Mouse (Mus musculus) brown adipose tissue, adult 24 weeks (tissue): Measurements from ENCODE around the gene Kdm1a. TPM values are rescaled to one million over a fixed set of nuclear protein-coding genes. Genes with fewer than 3 reads are reported as not detected.

Source experiments
- H3K27ac ChIP-seq: fragments of 200-500 bp; replicated peaks from 2 replicates; pipeline ENCODE4 v1.5.1; 2012; ENCODE audit warnings: low read depth, mild to moderate bottlenecking, low read length
- H3K4me1 ChIP-seq: fragments of 200-500 bp; 2 replicates; pipeline ENCODE4 v1.6.1; 2012; ENCODE audit warnings: low read length, mixed read lengths; ENCODE audit not compliant: control insufficient read depth, insufficient read depth, insufficient read length
- H3K4me3 ChIP-seq: fragments of 200-500 bp; 2 replicates; pipeline ENCODE4 v1.5.1; 2012; ENCODE audit warnings: low read depth, mild to moderate bottlenecking, low read length, moderate library complexity; ENCODE audit not compliant: insufficient read depth
- polyA plus RNA-seq: library from polyadenylated mRNA; stranded (reverse); fragments of >200 nt; gene quantifications from 2 replicates; pipeline ENCODE4 v1.2.4, GENCODE M21; 2012; ENCODE audit not compliant: missing spikeins, insufficient read depth, insufficient read length

Kdm1a gene
- polyA plus RNA-seq, 1 experiment: 12.9 TPM

- peaks cover 17% of the 10 kb centered on the region for H3K4me1 ChIP-seq
- H3K27ac ChIP-seq: no peak overlapping the region
- H3K4me3 ChIP-seq: no peak overlapping the region
These were observed 15.2 kb downstream of the Kdm1a start for GRCm38 (mm10) chr4:136587221-136587827.

- Histone ChIP-seq H3K4me1 (peaks cover 12% of the 10 kb centered on the region), H3K4me3 (no peak overlapping the region)
These were observed 20.6 kb downstream of the Kdm1a start for GRCm38 (mm10) chr4:136581885-136582284.

GRCm38 (mm10) chr4:136569998-136570397, 32.5 kb downstream of the Kdm1a start:
- H3K4me3 ChIP-seq: no peak overlapping the region
- no peak overlapping the region for H3K27ac ChIP-seq
- no peaks in the 10 kb centered on the region for H3K4me1 ChIP-seq

More at GRCm38 (mm10) chr4:136581885-136582284, 20.6 kb downstream of the Kdm1a start:
- no peak overlapping the region for H3K27ac ChIP-seq

- no peak overlapping the region for H3K27ac ChIP-seq
- no peak overlapping the region for H3K4me3 ChIP-seq
- H3K4me1 ChIP-seq: no peaks in the 10 kb centered on the region
These were observed 33.9 kb downstream of the Kdm1a start for GRCm38 (mm10) chr4:136568629-136569028.

- Histone ChIP-seq H3K27ac (no peak overlapping the region), H3K4me1 (no peaks in the 10 kb centered on the region), H3K4me3 (no peak overlapping the region)
These were observed 39.8 kb downstream of the Kdm1a start for GRCm38 (mm10) chr4:136562755-136563154.

- H3K4me3 ChIP-seq: no peak overlapping the region
- no peak overlapping the region for H3K27ac ChIP-seq
- H3K4me1 ChIP-seq: no peaks in the 10 kb centered on the region
These were observed 42.1 kb downstream of the Kdm1a start for GRCm38 (mm10) chr4:136560270-136560991.

GRCm38 (mm10) chr4:136559690-136560089, 42.8 kb downstream of the Kdm1a start:
- H3K4me3 ChIP-seq: no peak overlapping the region
- H3K4me1 ChIP-seq: no peaks in the 10 kb centered on the region
- H3K27ac ChIP-seq: no peak overlapping the region

- Histone ChIP-seq H3K27ac (no peak overlapping the region), H3K4me1 (no peaks in the 10 kb centered on the region), H3K4me3 (no peak overlapping the region)
These were observed 44.9 kb downstream of the Kdm1a start for GRCm38 (mm10) chr4:136557638-136558037.

GRCm38 (mm10) chr4:136553108-136553507, 49.4 kb downstream of the Kdm1a start:
- Histone ChIP-seq H3K4me1 (peaks cover 4% of the 10 kb centered on the region; the same call in 1 of the 2 replicates), H3K27ac (no peak overlapping the region), H3K4me3 (no peak overlapping the region)

- no peak overlapping the region for H3K27ac ChIP-seq
- peaks cover 11% of the 10 kb centered on the region; the same call in 1 of the 2 replicates for H3K4me1 ChIP-seq
- no peak overlapping the region for H3K4me3 ChIP-seq
These were observed 54.1 kb downstream of the Kdm1a start for GRCm38 (mm10) chr4:136548381-136548801.

- Histone ChIP-seq H3K4me1 (peaks cover 11% of the 10 kb centered on the region; the same call in 1 of the 2 replicates), H3K27ac (no peak overlapping the region), H3K4me3 (no peak overlapping the region)
These were observed 54.8 kb downstream of the Kdm1a start for GRCm38 (mm10) chr4:136547721-136548120.

- H3K4me3 ChIP-seq: no peak overlapping the region
- H3K27ac ChIP-seq: 0 out of 2 replicates have a peak overlapping the region, but pooled peaks have one; percentile 14
- peaks cover 11% of the 10 kb centered on the region; the same call in 1 of the 2 replicates for H3K4me1 ChIP-seq
These were observed 56.1 kb downstream of the Kdm1a start for GRCm38 (mm10) chr4:136546279-136547045.

- no peak overlapping the region for H3K27ac ChIP-seq
- H3K4me3 ChIP-seq: no peak overlapping the region
- peaks cover 11% of the 10 kb centered on the region; the same call in 1 of the 2 replicates for H3K4me1 ChIP-seq
These were observed 57.4 kb downstream of the Kdm1a start for GRCm38 (mm10) chr4:136545151-136545550.

- Histone ChIP-seq H3K27ac (no peak overlapping the region), H3K4me3 (no peak overlapping the region), H3K4me1 (no peaks in the 10 kb centered on the region; the same call in 1 of the 2 replicates)
These were observed 76.1 kb downstream of the Kdm1a start for GRCm38 (mm10) chr4:136526412-136526811.

GRCm38 (mm10) chr4:136524309-136524708, 78.2 kb downstream of the Kdm1a start:
- Histone ChIP-seq H3K4me1 (no peaks in the 10 kb centered on the region; the same call in 1 of the 2 replicates), H3K4me3 (no peak overlapping the region), H3K27ac (no peak overlapping the region)
